Mouse (Mus musculus) layer of hippocampus, adult 6 months (tissue): ENCODE data around the gene Ccl24. TPM values are rescaled to one million over a fixed set of nuclear protein-coding genes. Genes with fewer than 3 reads are reported as not detected.

ENCODE experiments used
- long read RNA-seq, 2 experiments: library from polyadenylated mRNA; unstranded; transcript quantifications; one replicate each; pipeline ENCODE4 v2.0.0; 2019 to 2020
- polyA plus RNA-seq: library from polyadenylated mRNA; unstranded; fragments of <200 nt; fragmentation: Nextera tagmentation; gene quantifications from 2 replicates; pipeline ENCODE4 v1.2.3, GENCODE M21; 2021

Ccl24 gene
- polyA plus RNA-seq: 0.29 and 0.67 TPM in 2 replicates
- long read RNA-seq, experiment 1: 0 reads
- long read RNA-seq, experiment 2: 0 reads

DNA sequence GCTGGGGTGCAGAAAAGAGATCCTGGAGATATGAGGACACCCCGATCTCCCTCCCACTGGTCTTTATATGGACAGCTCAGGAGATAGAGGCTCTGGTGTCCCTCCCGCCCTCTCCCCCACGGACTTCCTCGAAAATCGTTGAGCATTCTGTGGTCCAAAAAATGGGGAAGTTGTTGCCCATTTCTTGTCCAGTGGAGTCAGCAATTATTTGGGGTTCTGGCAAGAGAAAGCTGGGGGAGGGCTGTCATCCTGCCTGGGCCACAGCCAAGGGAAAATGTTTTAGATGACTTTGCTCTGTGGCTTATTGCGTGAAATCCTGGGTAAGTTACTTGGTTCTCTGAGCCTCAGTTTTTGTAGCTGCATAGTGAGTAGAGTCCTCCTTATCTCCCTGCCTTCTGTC, at the start of gene Ccl24:
Ccl24 (minus strand) TSS at position 44 of the 400 bp plus-strand sequence.

DNA sequence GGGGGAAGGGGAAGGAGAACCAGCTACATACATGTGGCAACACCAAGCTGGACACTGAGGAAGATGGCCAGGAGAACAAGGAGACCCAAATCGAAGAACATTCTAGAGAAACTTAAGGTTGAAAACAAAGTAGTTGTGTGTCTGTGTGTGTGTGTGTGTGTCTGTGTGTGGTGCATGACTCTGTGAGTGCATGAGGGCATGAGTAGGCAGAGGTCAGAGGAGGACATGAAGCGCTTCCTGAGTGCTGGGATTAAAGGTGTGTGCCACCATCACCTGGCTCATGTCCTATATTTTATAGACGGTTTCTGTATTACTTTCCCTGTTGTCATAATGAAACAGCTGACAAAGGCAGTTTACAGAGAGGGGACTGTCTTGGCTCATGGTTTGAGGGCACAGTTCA, 9.4 kb downstream of the Ccl24 start, which contains the start of gene Ccl26:
Ccl26 (minus strand) TSS at position 101 of the 400 bp plus-strand sequence.

DNA sequence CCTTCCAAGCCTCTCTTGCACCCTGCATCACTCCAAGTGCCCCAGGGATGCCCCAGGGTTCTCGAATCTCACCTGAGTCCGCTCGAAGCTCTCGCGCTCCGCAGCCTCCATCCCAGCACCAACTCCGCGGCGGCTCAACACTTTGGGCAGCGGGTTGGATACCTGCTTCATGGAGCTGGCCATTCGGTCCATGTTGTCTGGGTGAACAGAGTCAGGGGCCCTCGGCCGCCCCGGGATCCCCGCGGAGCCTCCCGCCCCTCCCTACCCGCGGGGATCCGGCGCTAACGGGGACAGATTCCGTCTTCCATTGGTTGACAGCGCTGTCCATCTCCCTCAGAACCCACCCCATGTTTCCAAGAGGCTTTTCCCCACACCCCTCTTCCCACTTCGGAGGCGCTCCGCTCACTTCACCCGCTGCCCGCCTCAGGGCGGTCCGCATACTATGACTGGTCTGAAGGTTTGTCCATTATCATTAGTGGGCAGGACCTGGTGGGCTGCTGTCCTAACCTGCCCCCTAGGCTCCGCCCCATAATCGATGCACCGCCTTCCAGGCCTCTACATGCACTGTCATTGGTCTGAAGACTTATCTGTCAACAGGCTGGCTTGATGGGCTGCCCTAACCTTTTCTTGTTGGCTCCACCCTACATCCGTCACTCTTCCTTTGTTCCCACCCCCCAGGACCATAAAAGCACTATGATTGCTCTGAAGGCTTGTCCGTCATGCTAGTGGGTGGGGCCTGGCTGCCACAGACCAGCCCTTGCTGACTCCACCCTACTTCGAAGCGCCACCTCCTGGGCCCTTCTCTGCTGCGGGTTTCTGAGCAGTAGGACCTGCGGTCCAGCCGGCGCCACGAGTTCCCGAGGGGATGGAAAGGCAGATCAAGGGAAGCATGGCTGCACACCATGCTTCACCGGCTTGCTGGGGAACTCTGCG, 27.7 kb downstream of the Ccl24 start, which contains the start of gene Hip1:
Hip1 (minus strand) TSS at position 256 of the 933 bp plus-strand sequence.

Other genes with a start within 250 kb of the Ccl24 start
- gene Fkbp6, start 223.0 kb downstream of the Ccl24 start, polyA plus RNA-seq: 0.18 TPM in 2 replicates
- gene Trim50, start 219.8 kb downstream of the Ccl24 start, polyA plus RNA-seq: not detected in 2 replicates
- gene Nsun5, start 203.1 kb downstream of the Ccl24 start, polyA plus RNA-seq: 8.5 and 8.6 TPM in 2 replicates
- 7.2 and 7.4 TPM in 2 replicates for gene Pom121, start 178.5 kb downstream of the Ccl24 start, polyA plus RNA-seq
- 9.8 and 10.1 TPM in 2 replicates for gene Hip1, start 27.9 kb downstream of the Ccl24 start, polyA plus RNA-seq
- not detected in 2 replicates for gene Ccl26, start 9.5 kb downstream of the Ccl24 start, polyA plus RNA-seq
- gene Rhbdd2, start 59.6 kb upstream of the Ccl24 start, polyA plus RNA-seq: 112 and 115 TPM in 2 replicates
- 50.8 and 54.4 TPM in 2 replicates for gene Por, start 97.0 kb upstream of the Ccl24 start, polyA plus RNA-seq
- 33.8 and 35.6 TPM in 2 replicates for gene Tmem120a, start 171.4 kb upstream of the Ccl24 start, polyA plus RNA-seq
- gene Styxl1, start 205.3 kb upstream of the Ccl24 start, polyA plus RNA-seq: 0.55 and 0.89 TPM in 2 replicates
- 906 and 921 TPM in 2 replicates for gene Mdh2, start 205.4 kb upstream of the Ccl24 start, polyA plus RNA-seq
- gene Srrm3, start 233.8 kb upstream of the Ccl24 start, polyA plus RNA-seq: 16.5 and 16.8 TPM in 2 replicates